Mouse (Mus musculus) hindbrain, embryonic 16.5 days (tissue): ENCODE data around the gene Olfr896-ps1. TPM values are rescaled to one million over a fixed set of nuclear protein-coding genes. Genes with fewer than 3 reads are reported as not detected.

Source experiments
- ATAC-seq: fragments of 200-750 bp; cut with Nextera tagmentation; 2 replicates; pipeline ENCODE4 v1.8.0; 2017; ENCODE audit warnings: moderate TSS enrichment, moderate library complexity
- H3K27ac ChIP-seq: fragments of 300-500 bp; sonication (generic); 2 replicates; pipeline ENCODE4 v1.5.1; 2014; ENCODE audit warnings: low read depth, mild to moderate bottlenecking, control low read depth, low read length, moderate library complexity
- H3K27me3 ChIP-seq: fragments of 300-500 bp; sonication (generic); replicated peaks from 2 replicates; pipeline ENCODE4 v1.6.1; 2014; ENCODE audit warnings: low read length; ENCODE audit not compliant: control insufficient read depth, insufficient read depth
- H3K36me3 ChIP-seq: fragments of 300-500 bp; sonication (generic); 2 replicates; pipeline ENCODE4 v1.6.1; 2014; ENCODE audit warnings: mild to moderate bottlenecking, low read length, moderate library complexity, mixed read lengths; ENCODE audit not compliant: control insufficient read depth, insufficient read depth
- H3K4me1 ChIP-seq: fragments of 300-500 bp; sonication (generic); 2 replicates; pipeline ENCODE4 v1.6.1; 2014; ENCODE audit warnings: low read depth, low read length; ENCODE audit not compliant: control insufficient read depth, insufficient read depth
- H3K4me2 ChIP-seq: fragments of 300-500 bp; sonication (generic); 2 replicates; pipeline ENCODE4 v1.6.1; 2014; ENCODE audit warnings: mild to moderate bottlenecking, low read length, control low read depth, moderate library complexity
- H3K4me3 ChIP-seq: fragments of 300-500 bp; sonication (generic); 2 replicates; pipeline ENCODE4 v1.5.1; 2014; ENCODE audit warnings: mild to moderate bottlenecking, low read length, control low read depth, moderate library complexity
- H3K9ac ChIP-seq: fragments of 300-500 bp; sonication (generic); 2 replicates; pipeline ENCODE4 v1.6.1; 2014; ENCODE audit warnings: low read depth, mild to moderate bottlenecking, control low read depth, low read length, moderate library complexity
- H3K9me3 ChIP-seq: fragments of 300-500 bp; sonication (generic); 2 replicates; pipeline ENCODE4 v1.6.1; 2014; ENCODE audit warnings: mild to moderate bottlenecking, low read length, moderate library complexity; ENCODE audit not compliant: control insufficient read depth
- WGBS: fragments of 180-500 bp; shearing (Covaris S2); extraction: QIAGEN DNeasy Blood & Tissue Kit; methylation state at CpG from one replicate; pipeline ENCODE4 v1.1.7; 2014; 5-methylcytosine and 5-hydroxymethylcytosine counted together
- polyA plus RNA-seq: library from polyadenylated mRNA; unstranded; fragments of >200 nt; fragmentation: Nextera tagmentation; extraction: Ambion mirVana; gene quantifications from 2 replicates; pipeline ENCODE4 v1.2.1, GENCODE M21; 2015

Gene Olfr896-ps1
- polyA plus RNA-seq = not detected in 2 replicates

- no peak for ATAC-seq
- Histone ChIP-seq H3K27ac (no peak within 1 kb of the TSS), H3K4me1 (no peaks in the 10 kb centered on the region), H3K9me3 (no peaks in the 10 kb centered on the region), H3K27me3 (no peaks in the 10 kb centered on the region), H3K36me3 (no peaks in the 10 kb centered on the region), H3K4me3 (no peak within 1 kb of the TSS), H3K4me2 (no peak within 1 kb of the TSS), H3K9ac (no peak within 1 kb of the TSS)
- 88% methylated on average over 1 of the region's 1 CpGs for WGBS
Measured at GRCm38 (mm10) chr9:38290807-38291206, at the start of gene Olfr896-ps1. Gene Olfr896-ps1, plus strand, starts transcription at chr9:38291107.

- Histone ChIP-seq H3K27ac (no peak within 1 kb of the TSS), H3K4me1 (no peaks in the 10 kb centered on the region), H3K4me3 (no peak within 1 kb of the TSS), H3K4me2 (no peak within 1 kb of the TSS), H3K36me3 (no peaks in the 10 kb centered on the region), H3K27me3 (no peaks in the 10 kb centered on the region), H3K9ac (no peak within 1 kb of the TSS), H3K9me3 (no peaks in the 10 kb centered on the region)
- no peak for ATAC-seq
Measured at GRCm38 (mm10) chr9:38252474-38252873, 38.4 kb upstream of the Olfr896-ps1 start, which contains the start of gene Olfr143. Gene Olfr143, plus strand, starts transcription at chr9:38252774.

GRCm38 (mm10) chr9:38267551-38267950 is 23.4 kb upstream of the Olfr896-ps1 start, which contains the start of gene Olfr895:
Gene Olfr895, plus strand, starts transcription at chr9:38267851.
- ATAC-seq = no peak

GRCm38 (mm10) chr9:38328760-38329159 is 37.9 kb downstream of the Olfr896-ps1 start, which contains the start of gene Olfr25:
Gene Olfr25, plus strand, starts transcription at chr9:38329060.
- Histone ChIP-seq H3K4me3 (no peak within 1 kb of the TSS), H3K9me3 (no peaks in the 10 kb centered on the region), H3K27me3 (no peaks in the 10 kb centered on the region), H3K4me1 (no peaks in the 10 kb centered on the region), H3K9ac (no peak within 1 kb of the TSS), H3K27ac (no peak within 1 kb of the TSS), H3K36me3 (no peaks in the 10 kb centered on the region), H3K4me2 (no peak within 1 kb of the TSS)
- WGBS = 75% methylated on average over 3 of the region's 3 CpGs
- no peak for ATAC-seq

More at GRCm38 (mm10) chr9:38267551-38267950, 23.4 kb upstream of the Olfr896-ps1 start, which contains the start of gene Olfr895:
- no peak within 1 kb of the TSS for H3K4me2 ChIP-seq
- no peak within 1 kb of the TSS for H3K4me3 ChIP-seq
- H3K9me3 ChIP-seq = no peaks in the 10 kb centered on the region
- no peak within 1 kb of the TSS for H3K9ac ChIP-seq
- no peak within 1 kb of the TSS for H3K27ac ChIP-seq
- no peaks in the 10 kb centered on the region for H3K4me1 ChIP-seq
- no peaks in the 10 kb centered on the region for H3K27me3 ChIP-seq
- H3K36me3 ChIP-seq = no peaks in the 10 kb centered on the region

Other genes starting within 250 kb of the Olfr896-ps1 start
- gene Olfr884, start 244.6 kb upstream of the Olfr896-ps1 start, polyA plus RNA-seq = not detected in 2 replicates
- not detected in 2 replicates for gene Olfr885, start 229.8 kb upstream of the Olfr896-ps1 start, polyA plus RNA-seq
- not detected in 2 replicates for gene Olfr887, start 207.0 kb upstream of the Olfr896-ps1 start, polyA plus RNA-seq
- not detected in 2 replicates for gene Olfr888, start 183.0 kb upstream of the Olfr896-ps1 start, polyA plus RNA-seq
- 0.04 and 0.05 TPM in 2 replicates for gene Olfr889, start 175.9 kb upstream of the Olfr896-ps1 start, polyA plus RNA-seq
- gene Olfr890, start 148.6 kb upstream of the Olfr896-ps1 start, polyA plus RNA-seq = not detected in 2 replicates
- not detected in 2 replicates for gene Olfr891, start 110.3 kb upstream of the Olfr896-ps1 start, polyA plus RNA-seq
- gene Olfr893, start 82.7 kb upstream of the Olfr896-ps1 start, polyA plus RNA-seq = not detected in 2 replicates
- not detected in 2 replicates for gene Olfr894, start 73.1 kb upstream of the Olfr896-ps1 start, polyA plus RNA-seq
- not detected in 2 replicates for gene Olfr143, start 38.3 kb upstream of the Olfr896-ps1 start, polyA plus RNA-seq
- not detected in 2 replicates for gene Olfr895, start 23.3 kb upstream of the Olfr896-ps1 start, polyA plus RNA-seq
- gene Olfr25, start 38.0 kb downstream of the Olfr896-ps1 start, polyA plus RNA-seq = not detected in 2 replicates
- gene Olfr898, start 57.3 kb downstream of the Olfr896-ps1 start, polyA plus RNA-seq = not detected in 2 replicates
- gene Olfr250, start 75.8 kb downstream of the Olfr896-ps1 start, polyA plus RNA-seq = not detected in 2 replicates
- gene Olfr251, start 86.0 kb downstream of the Olfr896-ps1 start, polyA plus RNA-seq = not detected in 2 replicates
- not detected in 2 replicates for gene Olfr147, start 110.6 kb downstream of the Olfr896-ps1 start, polyA plus RNA-seq
- gene Olfr901, start 138.3 kb downstream of the Olfr896-ps1 start, polyA plus RNA-seq = not detected in 2 replicates
- not detected in 2 replicates for gene Olfr902, start 156.5 kb downstream of the Olfr896-ps1 start, polyA plus RNA-seq
- gene Olfr904, start 172.0 kb downstream of the Olfr896-ps1 start, polyA plus RNA-seq = not detected in 2 replicates
- not detected in 2 replicates for gene Olfr905, start 180.0 kb downstream of the Olfr896-ps1 start, polyA plus RNA-seq
- gene Olfr906, start 196.0 kb downstream of the Olfr896-ps1 start, polyA plus RNA-seq = not detected in 2 replicates
- not detected in 2 replicates for gene Olfr907, start 204.7 kb downstream of the Olfr896-ps1 start, polyA plus RNA-seq
- gene Olfr911-ps1, start 230.5 kb downstream of the Olfr896-ps1 start, polyA plus RNA-seq = not detected in 2 replicates
- gene Olfr910, start 246.7 kb downstream of the Olfr896-ps1 start, polyA plus RNA-seq = not detected in 2 replicates